Mouse (Mus musculus): ENCODE results near the gene Pah. TPM values are rescaled to one million over a fixed set of nuclear protein-coding genes. Genes with fewer than 3 reads are reported as not detected.
A peak's percentile ranks its signal among the peaks of the same experiment; 100 is the strongest.

Gene Pah
- polyA plus RNA-seq, 1 experiment from 2014 or later, result 0.26 TPM

DNA sequence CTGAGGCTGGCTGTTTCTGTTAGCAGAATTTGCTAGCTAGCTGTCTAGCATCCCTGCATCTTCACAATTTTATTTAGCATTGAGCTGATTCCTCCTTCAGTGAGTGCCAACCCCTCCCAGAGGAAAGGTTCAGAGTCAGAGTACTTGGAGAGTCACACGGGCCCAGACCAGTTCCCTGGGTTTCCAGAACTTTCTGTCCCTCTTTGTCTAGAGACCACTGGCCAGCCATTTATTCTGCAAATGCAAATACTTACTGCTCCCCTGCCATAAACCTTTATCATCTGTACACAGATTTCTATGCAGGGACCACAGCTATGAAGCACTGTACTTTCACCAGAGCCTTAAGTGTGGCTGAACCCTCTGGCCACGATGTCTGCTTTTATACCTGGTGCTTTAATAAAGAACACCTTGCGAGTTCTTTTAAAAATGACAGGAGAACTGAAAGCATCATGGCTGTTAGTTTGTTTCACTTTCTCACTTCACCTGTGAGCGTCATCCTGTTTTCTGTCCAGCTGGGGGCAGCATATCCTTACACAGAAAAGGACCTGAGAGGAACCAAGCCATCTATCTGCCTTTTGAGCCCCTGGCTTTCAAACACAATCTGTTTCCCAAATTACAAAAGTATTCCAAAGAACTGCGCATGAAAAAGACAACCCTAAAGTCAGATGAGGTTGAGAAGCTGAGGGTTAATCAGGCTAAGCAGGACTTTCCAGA lies 74.9 kb downstream of the Pah start:
- Histone ChIP-seq H3K9me3 (ENCODE audit: control insufficient read depth) (no peaks in the 10 kb centered on the region), H3K4me2 (replicated peaks; ENCODE audit: low read depth) (peak overlapping the region; percentile 35; the same call in 1 of the 2 replicates), H3K4me3 (ENCODE audit: low read depth, low read length) (no peak overlapping the region), H3K27ac (ENCODE audit: low read depth, low read length) (no peak overlapping the region), H3K4me1 (replicated peaks; ENCODE audit: control insufficient read depth, insufficient read depth, low read length) (no peaks in the 10 kb centered on the region), H3K36me3 (ENCODE audit: control insufficient read depth, insufficient read depth) (no peaks in the 10 kb centered on the region), H3K9ac (ENCODE audit: low read depth, low read length) (no peak overlapping the region), H3K27me3 (replicated peaks; ENCODE audit: control insufficient read depth, insufficient read depth, low read length) (no peaks in the 10 kb centered on the region)
- TF ChIP-seq CTCF (IDR thresholded peaks at IDR 0.05; ENCODE audit: low read depth), result peak; percentile 81
- ATAC-seq, result no peak
- WGBS, result 25% methylated on average over 5 of the region's 5 CpGs

DNA sequence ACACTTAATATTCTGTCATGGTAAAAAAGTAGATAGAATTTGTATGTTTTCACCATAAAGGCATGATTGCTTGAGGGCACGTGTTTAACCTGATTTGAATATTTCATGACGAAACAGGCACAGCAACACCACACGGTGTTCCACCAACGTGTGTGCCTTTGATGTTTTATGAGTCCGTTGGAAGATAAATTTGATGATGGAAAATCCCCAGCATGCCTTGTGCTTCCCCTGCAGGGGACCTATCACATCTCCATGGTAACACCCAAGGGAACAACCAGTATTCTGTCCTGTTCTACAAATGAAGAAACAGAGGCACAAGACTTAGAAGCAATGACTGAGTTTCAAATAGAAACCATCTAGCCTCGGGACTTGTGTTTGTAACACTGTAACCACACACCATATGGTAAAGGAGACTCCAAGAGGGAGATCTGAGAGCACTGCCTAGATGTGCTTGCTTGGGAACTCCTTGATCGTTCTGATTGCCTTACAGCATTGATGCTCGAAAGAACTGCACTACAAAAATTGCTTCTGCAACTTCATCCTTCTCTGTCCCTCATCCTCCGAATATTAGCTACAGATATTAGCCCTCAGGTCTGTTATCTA lies 75.6 kb downstream of the Pah start:
- no peaks in the 10 kb centered on the region for H3K4me1 ChIP-seq (replicated peaks; ENCODE audit: control insufficient read depth, insufficient read depth, low read length)
- H3K9ac ChIP-seq (ENCODE audit: low read depth, low read length), result no peak overlapping the region
- no peak for TF ChIP-seq CTCF (IDR thresholded peaks at IDR 0.05; ENCODE audit: low read depth)
- ATAC-seq, result no peak
- H3K9me3 ChIP-seq (ENCODE audit: control insufficient read depth), result no peaks in the 10 kb centered on the region
- no peak overlapping the region for H3K4me2 ChIP-seq (replicated peaks; ENCODE audit: low read depth)
- no peak overlapping the region for H3K4me3 ChIP-seq (ENCODE audit: low read depth, low read length)
- H3K27ac ChIP-seq (ENCODE audit: low read depth, low read length), result no peak overlapping the region
- H3K36me3 ChIP-seq (ENCODE audit: control insufficient read depth, insufficient read depth), result no peaks in the 10 kb centered on the region
- no peaks in the 10 kb centered on the region for H3K27me3 ChIP-seq (replicated peaks; ENCODE audit: control insufficient read depth, insufficient read depth, low read length)
- WGBS, result 56% methylated on average over 9 of the region's 9 CpGs

DNA sequence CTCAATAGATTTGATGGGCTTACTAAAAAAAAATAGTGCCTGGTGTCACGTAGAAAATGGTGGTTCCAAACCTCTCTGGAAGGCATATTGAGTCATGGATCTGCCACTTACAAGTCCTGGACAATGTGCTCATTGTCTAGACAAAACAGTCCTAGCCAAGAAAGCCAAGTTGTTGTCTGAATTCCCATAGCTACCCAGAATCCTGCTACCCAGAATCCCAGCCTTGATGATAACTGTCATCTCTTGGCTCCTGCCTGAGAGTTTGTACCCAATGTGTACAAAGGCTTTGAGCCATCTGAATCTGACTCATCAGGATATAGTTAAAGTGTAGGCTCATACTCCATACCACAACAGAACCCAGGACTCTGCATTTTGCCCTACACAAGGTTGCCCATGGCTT lies 80.6 kb downstream of the Pah start:
- WGBS, result 65% methylated on average over 1 of the region's 1 CpGs

DNA sequence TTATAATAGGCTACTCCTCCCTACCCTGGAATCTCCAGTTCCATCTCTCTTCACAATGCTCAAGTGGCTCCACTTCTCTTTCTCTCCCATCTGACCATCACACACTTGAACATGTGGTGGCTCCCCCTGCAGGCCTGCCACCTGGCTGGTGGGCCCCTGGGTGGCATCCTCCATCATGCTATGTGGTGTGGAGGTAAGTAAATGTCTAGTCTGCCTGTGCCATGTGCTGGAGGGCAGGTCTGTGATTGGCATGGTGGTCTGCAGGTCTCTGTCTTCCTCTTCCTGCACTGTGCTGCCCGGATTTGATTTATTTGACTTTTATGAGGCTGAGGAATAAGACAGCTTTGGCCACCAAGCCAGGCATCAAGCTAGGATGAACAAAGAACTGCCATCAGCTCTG lies 103.6 kb downstream of the Pah start:
- H3K27me3 ChIP-seq (replicated peaks; ENCODE audit: control insufficient read depth, insufficient read depth, low read length), result no peaks in the 10 kb centered on the region
- H3K9me3 ChIP-seq (ENCODE audit: control insufficient read depth), result no peaks in the 10 kb centered on the region
- WGBS, result 65% methylated on average over 1 of the region's 1 CpGs
- H3K36me3 ChIP-seq (ENCODE audit: control insufficient read depth, insufficient read depth), result no peaks in the 10 kb centered on the region
- no peak overlapping the region for H3K27ac ChIP-seq (ENCODE audit: low read depth, low read length)
- H3K4me2 ChIP-seq (replicated peaks; ENCODE audit: low read depth), result no peak overlapping the region
- TF ChIP-seq CTCF (IDR thresholded peaks at IDR 0.05; ENCODE audit: low read depth), result no peak
- no peak overlapping the region for H3K4me3 ChIP-seq (ENCODE audit: low read depth, low read length)
- no peak for ATAC-seq
- no peak overlapping the region for H3K9ac ChIP-seq (ENCODE audit: low read depth, low read length)
- no peaks in the 10 kb centered on the region for H3K4me1 ChIP-seq (replicated peaks; ENCODE audit: control insufficient read depth, insufficient read depth, low read length)

More for the DNA sequence above, 80.6 kb downstream of the Pah start:
- no peak overlapping the region for H3K9ac ChIP-seq (ENCODE audit: low read depth, low read length)
- H3K4me1 ChIP-seq (replicated peaks; ENCODE audit: control insufficient read depth, insufficient read depth, low read length), result no peaks in the 10 kb centered on the region
- ATAC-seq, result no peak
- no peaks in the 10 kb centered on the region for H3K27me3 ChIP-seq (replicated peaks; ENCODE audit: control insufficient read depth, insufficient read depth, low read length)
- TF ChIP-seq CTCF (IDR thresholded peaks at IDR 0.05; ENCODE audit: low read depth), result no peak
- no peaks in the 10 kb centered on the region for H3K36me3 ChIP-seq (ENCODE audit: control insufficient read depth, insufficient read depth)
- H3K4me2 ChIP-seq (replicated peaks; ENCODE audit: low read depth), result no peak overlapping the region
- no peak overlapping the region for H3K27ac ChIP-seq (ENCODE audit: low read depth, low read length)
- H3K4me3 ChIP-seq (ENCODE audit: low read depth, low read length), result no peak overlapping the region
- H3K9me3 ChIP-seq (ENCODE audit: control insufficient read depth), result no peaks in the 10 kb centered on the region

Other genes with a start within 250 kb of the Pah start
- 3.1 and 3.6 TPM in 2 replicates for gene Ascl1, start 28.1 kb upstream of the Pah start, polyA plus RNA-seq (2015; fragmentation: Nextera tagmentation; extraction: Ambion mirVana)

Data from intestine, postnatal 0 days (tissue).